Mouse (Mus musculus): ENCODE measurements at regions not wholly inside any gene's neighbourhood (a gene's known extent, or its start where the extent isn't known, plus 50 kb on each side); places are given as distances from the start of the nearest gene placed in this dataset.

DNA sequence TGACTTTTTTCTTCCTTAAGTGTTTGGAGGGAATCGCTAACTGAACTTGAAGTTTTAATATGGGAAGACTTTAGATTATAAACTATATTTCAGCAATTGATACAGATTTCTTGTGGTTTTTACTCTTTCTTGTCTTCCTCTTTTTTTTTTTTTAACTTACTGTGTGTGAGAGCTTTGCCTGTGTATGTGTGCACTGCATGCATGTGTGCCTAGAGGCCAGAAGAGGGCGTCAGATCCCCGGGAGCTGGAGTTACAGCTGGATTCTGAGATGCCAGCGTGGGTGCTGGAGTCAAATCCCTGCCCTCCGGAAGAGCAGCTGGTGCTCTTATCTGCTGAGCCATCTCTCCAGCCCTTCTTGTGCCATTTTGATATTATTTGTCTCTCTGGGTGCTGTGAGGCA, 129.6 kb downstream of the Trim33 start:
- DNase-seq (ENCODE audit: low read depth), result no peak

DNA sequence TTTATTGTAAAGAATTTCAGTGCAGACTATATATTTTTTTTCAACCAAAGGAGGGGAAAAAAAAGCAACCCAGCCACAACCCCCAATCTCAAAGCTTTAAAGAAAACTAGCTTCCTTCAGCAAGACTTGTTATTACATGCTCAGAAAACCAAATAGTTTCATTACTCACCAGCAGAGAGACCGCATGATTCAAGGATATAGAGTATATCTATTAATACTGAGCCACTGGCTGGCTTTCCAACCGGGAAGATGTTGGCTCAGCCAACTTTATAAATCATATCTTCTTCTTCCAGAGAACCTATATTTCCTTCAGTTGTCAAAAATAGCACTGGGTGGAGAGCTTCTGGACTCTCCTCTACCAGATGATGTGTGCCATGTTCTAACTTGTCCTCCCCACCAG, 133.2 kb downstream of the Trim33 start:
- no peak for DNase-seq (ENCODE audit: low read depth)

DNA sequence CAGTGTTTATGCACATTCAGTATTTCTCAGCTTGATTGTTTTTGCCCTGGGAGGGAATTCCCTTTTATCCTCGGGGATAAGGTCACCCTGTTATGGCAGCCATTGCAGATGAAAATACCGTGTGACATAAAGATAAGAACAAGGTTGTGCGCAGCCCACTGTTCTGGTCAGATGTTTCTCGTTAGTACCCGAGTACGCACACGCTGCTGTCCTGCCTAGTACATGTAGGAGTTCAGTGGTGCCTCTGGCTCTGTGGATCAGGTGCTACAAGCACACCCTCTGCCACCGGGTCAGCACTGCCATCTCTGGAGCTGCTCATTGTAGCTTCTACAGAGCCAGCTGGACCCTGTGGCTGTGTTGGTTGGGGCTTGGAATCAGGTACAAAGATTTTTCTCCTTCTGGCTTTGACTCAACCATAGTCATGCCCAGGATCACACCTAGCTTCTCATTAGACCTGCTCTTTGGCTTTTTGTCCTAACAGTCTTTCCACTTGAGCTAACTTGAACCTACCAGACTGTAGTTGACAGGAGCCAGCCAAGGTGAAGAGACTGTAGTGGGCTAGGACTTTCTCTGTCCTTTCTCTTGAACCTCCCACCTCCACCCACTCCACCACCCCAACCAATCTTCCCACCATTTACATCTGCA, 136.1 kb downstream of the Trim33 start:
- no peak for DNase-seq (ENCODE audit: low read depth)

DNA sequence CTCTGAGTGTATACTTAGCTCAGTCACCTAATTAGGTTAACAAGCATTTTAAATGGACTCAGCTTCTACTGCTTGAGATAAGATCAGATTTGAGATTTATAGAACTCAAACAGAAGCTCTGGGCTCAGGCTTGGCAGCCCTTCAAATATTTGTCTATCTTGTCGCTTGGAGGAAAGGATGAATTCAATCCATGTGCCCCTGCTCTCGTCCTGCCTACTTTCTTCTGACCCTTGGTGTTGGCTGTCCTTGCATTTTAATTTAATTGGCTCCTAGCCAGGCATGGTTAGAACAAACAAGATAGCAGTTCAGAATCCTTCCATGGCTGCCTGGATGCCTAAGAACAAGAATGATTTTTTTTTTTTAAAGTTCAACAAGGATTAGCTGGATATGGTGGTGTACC, 137.2 kb downstream of the Trim33 start:
- no peak for DNase-seq (ENCODE audit: low read depth)

DNA sequence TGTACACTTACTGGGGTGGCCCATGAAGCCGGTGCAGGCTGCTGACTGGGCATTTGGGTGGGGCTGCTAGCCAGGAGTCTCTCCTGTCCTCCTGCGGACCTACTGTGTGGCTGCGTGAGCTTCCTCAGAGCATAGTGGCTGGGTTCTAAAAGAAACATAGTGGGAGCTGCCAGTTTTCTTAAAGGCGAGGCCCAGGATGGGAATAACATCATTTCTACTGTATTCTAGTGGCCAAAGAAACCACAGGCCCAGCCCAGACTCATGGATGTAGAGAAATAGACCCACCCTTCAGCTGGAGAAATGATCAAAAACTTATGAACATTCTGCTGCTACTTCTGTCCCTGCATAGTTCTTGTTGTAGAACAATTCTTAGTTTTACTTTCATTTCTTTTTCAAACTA, 138.7 kb downstream of the Trim33 start:
- DNase-seq (ENCODE audit: low read depth), result peak; percentile 19

DNA sequence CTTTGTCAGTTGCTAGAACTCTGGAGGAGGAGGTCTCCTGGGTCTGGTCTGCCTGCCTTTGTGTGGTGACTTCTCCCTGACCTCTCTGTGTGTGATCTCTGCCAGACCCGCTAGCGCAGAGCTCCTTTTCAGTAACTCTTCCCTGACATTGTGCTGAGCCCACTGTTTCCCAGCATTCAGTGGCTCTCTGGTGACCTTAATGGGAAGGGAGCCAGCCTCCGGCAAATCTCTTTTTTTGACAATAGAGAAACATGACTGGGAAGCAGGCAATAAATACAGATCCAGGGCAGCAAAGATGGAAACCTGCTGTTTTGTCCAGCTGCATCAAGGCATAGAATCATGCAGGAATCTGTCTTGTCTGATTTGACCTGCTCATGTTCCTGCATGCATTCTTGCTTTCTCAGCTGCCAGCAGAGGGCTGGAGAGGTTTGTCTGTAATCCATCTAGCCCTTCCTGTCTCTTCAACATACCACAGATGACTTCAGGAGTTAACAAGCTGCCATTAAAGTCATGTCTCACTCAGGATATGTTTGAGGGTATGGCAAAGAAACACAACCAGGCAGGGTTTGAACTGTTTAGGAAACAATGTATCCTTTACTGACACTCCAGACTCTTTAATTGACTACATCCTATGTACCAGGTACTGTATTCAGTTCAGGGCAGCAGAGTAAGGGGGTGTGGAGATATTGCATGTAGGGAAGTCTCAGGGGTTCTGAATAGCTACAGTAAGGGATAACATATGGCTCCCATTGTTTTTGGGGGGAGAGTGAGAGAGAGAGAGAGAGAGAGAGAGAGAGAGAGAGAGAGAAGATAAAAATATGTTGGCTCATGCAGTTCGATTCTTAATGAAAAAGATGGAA, 140.9 kb downstream of the Trim33 start:
- DNase-seq (ENCODE audit: low read depth), result peak; percentile 21

DNA sequence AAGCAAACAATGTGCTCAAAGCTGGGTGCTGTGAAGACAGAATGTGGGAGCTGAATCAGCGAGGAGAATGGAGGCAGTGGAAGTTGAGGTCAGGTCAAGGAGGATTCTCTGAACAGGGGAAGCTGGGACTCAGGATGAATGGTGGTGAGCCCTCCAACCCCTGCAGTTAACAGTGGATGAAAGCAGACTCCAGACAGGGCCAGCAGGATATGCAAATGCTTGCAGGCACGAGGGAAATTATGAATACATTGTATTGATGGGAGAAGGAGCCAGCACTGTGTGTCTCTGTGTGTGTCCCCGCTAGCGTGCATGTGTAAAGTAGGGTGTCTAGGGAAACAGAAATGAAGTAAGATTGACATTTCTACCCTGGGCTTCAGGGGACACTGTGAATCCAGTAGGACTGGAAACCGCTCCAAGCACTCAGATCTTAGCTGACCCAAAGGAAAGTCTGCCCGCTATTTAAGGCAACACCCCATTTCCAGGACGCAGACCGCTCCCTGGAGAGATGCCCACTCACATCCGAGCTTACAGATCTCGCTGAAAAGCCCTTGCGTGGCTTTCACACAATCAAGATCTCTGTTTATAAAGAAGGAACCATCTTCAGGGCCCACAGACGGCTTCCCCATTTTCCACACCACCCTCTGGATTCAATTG, 141.7 kb downstream of the Trim33 start:
- no peak for DNase-seq (ENCODE audit: low read depth)

DNA sequence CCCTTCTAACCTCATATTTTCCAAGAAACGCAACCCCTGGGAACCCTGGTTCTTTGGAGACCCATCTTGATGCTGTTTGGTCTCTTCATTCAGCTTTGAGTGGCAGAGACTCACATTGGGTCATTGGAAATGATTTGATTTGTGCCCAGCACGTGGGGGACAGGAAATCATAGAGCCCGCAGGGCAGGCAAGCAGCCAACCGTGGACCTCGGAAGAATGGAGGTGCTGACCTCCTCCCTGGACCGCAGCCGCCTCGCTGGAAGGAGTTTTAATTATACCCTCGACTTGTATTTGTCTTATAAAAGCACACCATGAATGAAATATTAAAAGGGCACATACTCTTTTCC, 142.2 kb downstream of the Trim33 start:
- DNase-seq (ENCODE audit: low read depth), result no peak

DNA sequence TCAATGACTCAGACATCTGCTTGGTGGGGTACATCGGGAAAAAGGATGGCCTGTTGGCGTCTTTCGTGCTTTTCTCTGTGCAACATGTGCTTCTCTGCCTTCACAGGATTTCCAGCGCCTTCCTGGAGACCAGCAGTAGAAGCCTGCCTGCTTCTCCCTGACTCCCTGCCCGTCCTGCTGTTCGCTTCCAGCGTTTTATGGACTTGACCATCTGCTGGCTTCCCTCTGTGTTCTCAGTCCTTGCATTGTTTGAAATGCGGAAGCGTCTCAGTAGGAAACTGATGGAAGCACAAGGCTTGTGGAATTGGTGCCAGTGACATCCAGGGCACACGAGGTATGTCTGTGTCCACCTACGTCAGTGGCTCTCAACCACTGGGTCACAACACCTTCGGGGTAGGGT, 143.7 kb downstream of the Trim33 start:
- DNase-seq (ENCODE audit: low read depth), result no peak

DNA sequence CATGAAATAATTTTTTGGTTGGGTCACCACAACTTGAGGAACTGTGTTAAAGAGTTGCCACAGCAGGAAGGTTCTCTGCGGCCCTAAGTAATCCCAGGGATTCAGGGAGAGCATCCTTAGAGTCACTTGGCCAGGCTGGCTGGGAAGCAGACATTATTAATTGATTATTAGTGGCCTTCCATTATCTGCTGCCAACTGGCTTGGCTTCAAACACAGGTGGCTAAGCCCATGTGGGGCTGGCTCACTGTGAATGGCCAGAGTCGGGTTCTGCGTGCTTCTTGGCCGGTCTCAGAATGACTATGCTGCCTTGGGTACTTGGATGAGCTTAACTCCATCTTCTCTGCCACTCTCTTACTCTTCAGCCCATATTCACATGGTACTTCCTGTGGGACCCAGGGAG, 144.2 kb downstream of the Trim33 start:
- DNase-seq (ENCODE audit: low read depth), result no peak

DNA sequence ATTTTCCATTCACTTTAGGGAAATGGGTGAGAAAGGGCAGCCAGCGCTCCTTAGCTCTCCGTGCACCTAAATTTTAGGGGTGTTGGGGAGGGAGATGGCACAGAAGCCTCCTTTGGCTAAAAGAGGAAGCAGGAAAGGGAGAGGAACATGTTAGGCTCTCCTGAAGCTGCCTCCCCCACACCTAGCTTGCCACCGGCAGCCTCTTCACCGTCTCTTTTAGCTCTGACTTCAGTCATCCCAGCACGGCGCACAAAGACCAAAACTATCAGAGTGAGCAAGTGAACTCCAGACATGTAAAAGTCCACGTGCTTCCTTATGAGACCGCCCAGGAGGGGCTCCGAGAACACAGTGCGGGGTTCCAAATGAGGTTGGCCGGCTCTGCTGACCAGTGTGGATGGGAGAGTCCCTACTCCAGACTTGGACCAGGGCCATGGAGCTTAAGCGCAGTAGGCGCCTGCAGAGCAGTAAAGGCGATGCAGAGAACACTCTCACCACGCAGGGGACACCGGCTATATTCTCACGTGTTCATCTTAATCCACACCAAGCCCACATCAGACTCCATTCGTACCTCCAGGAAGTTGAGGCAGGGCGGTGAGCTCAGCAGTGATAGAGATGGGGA, 146.8 kb downstream of the Trim33 start:
- no peak for DNase-seq (ENCODE audit: low read depth)

DNA sequence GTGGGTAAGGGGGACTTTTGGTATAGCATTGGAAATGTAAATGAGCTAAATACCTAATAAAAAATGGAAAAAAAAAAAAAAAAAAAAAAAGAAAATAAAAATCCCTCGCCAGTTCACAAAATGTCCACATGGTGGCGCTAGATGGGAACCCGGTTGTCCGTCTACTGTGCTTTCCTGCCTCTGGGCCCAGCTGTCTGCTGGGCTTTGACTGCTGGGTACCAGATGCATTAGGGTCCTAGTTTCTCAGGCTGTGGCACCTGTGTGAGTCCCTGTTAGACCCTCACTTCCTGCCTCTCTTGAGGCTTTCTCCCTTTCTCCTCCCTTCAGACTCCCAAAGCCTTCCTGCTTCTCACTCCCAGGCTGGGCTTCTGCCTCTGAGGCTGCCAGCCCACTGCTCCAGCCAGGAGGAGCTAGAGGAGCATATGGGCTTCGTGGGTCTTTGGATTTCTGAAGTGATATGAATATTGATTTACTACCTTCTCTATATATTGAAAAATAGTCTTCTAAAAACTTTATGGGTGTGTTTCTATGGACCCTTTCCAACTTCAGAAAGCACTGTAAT, 145.7 kb upstream of the Syt6 start:
- DNase-seq (ENCODE audit: low read depth), result peak; percentile 63

DNA sequence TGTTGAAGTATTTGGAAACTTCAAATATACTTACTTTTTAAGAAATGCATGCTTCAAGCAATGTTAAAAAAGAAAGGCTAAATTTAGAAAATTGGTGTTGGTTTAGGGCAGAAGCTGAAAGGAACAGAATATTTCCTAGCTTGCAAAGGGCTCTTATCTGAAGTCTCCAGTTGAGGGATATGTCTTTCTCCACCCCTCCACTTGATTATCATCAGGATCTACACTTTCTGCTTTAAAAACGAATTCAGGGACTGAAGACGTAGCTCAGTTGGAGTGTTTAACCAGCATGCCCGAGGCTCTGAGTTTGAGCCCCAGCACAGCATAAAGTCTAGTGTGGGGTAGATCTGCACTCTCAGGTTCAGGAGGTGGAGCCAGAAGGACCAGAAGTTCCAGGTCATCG, 144.9 kb upstream of the Syt6 start:
- no peak for DNase-seq (ENCODE audit: low read depth)

DNA sequence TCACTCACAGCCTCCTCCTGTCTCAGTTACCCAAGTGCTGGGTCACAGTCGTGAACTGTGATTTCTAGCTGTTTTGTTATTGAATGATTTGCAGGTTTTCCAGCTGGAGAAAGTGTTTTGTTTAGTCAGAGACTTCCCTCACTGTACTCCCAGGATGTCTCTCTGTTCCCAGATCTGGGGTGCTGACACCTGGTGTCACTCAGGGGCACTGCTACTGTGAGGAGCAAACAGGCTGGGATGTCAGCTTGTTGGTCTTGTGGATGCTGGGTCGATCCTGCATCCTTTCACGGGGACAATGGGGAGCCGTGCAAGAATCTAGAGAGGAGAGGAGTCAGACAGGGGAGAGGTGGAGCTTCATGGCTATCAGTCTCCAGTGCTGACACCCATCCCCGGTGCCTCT, 142.8 kb upstream of the Syt6 start:
- no peak for DNase-seq (ENCODE audit: low read depth)

DNA sequence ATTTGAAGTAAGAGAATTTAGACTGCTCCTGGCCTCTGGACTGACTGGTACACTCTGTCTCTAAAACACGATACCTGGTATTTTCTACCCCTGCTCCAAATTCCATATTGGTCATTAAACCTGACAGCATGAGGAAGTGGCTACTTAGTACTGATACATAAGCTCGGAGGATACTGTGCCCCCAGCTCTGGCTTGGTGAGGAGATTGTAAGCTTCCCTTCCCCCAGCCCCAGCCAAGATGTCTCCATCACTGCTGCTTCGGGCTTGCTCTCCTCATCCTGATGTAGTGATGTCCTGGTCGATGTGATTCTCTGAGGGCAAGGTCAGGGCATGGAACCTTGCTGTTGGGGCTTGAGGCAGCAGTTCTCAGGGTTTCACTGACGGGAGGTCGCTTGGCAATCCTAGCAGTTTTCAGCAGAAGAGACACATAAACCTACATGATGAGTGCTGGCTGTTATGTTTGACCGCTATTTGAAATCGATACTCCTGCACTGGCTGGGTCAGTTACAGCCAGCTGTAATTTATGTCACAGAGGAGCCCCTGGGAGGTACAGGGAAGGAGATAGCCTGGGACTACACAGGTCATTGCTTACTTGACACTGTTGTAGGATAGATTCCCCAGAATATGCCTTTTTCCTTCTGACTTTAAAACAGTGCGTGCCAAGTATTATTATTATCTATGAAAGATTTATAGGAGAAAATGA, 138.0 kb upstream of the Syt6 start:
- DNase-seq (ENCODE audit: low read depth), result no peak

DNA sequence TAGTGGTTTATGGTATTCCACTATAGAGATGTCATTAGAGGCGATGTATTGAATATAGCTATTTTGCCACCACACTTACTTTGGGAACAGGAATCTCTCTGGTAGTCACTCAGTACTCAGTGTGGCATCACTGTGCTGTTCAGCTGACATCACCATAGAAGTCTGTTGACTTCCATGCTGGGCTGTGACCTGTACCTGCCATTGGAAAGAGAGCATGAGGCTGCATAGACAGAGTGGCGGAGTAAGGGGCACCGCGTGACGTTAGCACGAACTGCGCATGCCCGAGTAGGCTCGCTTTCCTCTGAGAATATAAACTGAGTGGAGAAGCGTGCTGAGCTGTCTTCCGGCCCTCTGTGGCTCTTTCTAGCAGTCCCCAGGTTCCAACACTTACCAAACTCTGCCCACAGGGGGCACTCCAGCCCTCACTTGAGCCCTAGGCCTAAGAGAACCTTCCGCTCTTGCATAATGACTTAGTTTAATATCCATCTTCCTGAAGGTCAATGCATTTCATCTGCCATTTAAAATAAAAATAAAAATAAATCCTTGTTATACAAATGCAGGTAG, 136.2 kb upstream of the Syt6 start:
- DNase-seq (ENCODE audit: low read depth), result peak; percentile 60

DNA sequence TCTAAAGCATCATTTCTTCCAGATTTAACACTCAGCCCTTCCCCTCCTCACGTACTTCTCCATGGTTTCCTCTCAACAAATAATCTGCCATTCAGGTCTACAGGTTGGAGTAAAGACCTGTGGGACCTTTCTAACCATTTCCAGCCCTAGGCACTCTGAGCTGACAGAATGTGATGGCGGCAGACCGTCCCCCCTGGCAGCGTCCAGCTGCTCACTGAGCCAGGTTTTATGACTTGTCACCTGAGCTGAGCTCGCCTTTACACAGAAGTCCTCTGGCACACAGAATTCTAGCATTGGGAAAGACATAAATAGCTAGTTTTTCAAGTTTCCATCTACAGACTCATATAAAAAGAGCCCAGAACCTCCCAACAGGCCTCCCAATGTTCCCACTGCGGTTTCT, 131.8 kb upstream of the Syt6 start:
- DNase-seq (ENCODE audit: low read depth), result no peak

DNA sequence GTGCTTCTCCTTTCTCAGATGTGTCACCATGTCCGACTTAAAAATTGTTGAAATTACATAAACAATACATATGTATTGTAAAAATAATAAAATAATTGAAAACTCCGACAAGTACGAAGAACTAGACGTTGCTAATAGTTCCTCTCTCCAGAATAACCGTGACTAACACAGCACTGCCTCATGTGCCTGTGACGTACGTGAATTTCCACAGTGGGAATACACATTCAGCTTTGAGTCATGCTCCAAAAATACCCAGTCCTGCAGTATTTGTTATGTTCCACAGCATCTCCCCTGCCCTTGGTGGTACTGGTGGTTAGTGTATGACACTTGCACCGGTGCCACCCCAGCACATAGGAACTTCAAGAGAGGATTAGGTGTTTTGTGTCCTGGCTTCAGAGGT, 129.2 kb upstream of the Syt6 start:
- DNase-seq (ENCODE audit: low read depth), result no peak

DNA sequence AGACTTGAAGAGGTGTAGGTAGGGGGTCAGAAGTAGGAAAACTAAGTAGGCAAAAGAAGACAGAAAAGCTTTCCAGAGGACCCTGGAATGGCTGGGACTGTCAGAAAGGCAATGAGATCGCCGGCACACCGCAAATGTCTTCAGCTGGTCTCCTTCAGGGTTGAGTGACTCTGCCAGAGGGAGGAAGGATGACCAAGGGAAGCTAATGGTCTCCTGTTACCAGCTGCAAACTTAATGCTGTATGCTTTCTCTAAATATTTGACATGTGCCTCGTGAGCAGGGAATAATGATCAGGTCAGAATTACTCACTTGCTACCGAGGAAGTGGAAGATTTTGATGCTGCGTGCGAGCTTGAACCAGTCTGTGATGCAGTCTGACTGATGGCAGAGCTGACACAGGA, 125.2 kb upstream of the Syt6 start:
- no peak for DNase-seq (ENCODE audit: low read depth)

DNA sequence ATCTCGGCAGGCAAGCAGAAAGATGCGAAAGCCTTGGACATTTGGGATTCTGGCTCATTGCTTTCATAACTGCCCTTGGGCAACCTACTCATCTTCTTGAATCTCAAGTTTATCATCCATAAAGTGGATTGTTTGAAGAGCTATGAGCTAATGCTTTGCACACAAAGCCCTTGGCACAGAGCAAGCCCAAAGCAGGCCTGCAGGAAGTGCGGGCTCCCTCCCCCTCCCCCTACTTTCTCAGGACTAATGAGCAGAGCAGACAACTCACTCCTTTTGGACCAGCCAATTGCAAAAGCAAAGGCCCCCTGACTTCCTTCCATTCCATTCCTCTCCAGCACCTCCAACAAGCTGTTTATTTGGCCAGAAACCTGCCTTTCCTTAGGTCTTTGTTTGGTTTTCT, 123.1 kb upstream of the Syt6 start:
- no peak for DNase-seq (ENCODE audit: low read depth)

DNA sequence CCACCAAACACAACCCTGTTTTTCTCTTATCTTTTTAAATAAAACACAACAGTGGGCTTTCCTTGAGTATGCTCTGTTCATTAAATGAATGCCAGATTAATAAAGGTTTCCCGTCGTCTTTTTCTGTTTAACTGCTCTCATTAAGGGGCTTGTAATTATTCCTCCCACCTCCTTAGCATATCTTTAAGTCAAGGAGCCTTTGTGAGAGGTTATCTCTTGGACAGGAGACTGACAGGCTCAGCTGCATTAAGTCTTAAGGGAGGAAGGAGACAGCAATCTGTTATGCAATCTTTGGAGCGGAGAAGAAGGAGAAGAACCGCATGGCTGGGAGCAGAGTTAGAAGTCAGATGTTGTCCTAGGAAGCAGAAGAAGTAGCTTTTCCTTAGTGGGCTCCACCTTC, 111.3 kb upstream of the Syt6 start:
- DNase-seq (ENCODE audit: low read depth), result no peak

DNA sequence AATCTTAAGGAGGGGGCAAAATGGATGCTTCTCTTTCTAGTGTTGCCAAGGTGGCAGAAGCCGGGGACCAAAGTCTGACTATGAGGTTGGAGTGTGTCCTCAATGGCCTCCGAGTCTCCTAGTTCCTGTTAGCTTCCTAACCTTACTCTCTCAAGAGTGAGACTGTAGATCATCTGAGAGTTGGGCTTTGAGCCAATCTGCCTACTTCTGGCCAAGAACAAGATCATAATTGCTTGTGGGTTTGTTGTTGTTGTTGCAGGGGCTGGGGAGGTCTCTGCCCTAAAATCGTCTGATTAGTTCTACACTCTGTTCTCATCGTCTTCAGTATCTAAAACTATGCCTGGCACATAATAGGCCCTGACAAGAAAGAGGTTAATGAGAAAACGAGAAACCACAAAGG, 110.8 kb upstream of the Syt6 start:
- no peak for DNase-seq (ENCODE audit: low read depth)

Measured in induced T-regulatory cell, adult 2 months (primary cell).